ENCODE assay signal across 11 mouse cellular contexts in genomic region chr11:116603339-116603738, GRCm38 (mm10). TPM values are rescaled to one million over a fixed set of nuclear protein-coding genes. Genes with fewer than 3 reads are reported as not detected.
DNase-seq lines count a peak whose midpoint lies in the region; ATAC-seq and TF ChIP-seq lines count a peak whose summit lies in the region.
"Had no signal": no experiment of that assay in that cellular context is flagged by ENCODE, and none has a peak within 500 bp of the region (broad histone marks: within the 10 kb centered on the region; RNA-seq: fewer than 3 reads in every experiment).

No protein-coding gene starts in this region.

- peak; percentile 70 for TF ChIP-seq CTCF in lung, adult 2 months (IDR thresholded peaks at IDR 0.05; ENCODE audit: insufficient read depth, low read length)
- peak; percentile 59; the same call in 1 of the 2 replicates for TF ChIP-seq CTCF in spleen, adult 2 months (IDR thresholded peaks at IDR 0.05; ENCODE audit: extremely low read depth, insufficient read depth, insufficient read length, insufficient replicate concordance)

- H3K36me3 ChIP-seq in spleen, adult 2 months (ENCODE audit: control insufficient read depth, insufficient read depth, low read length) = peaks cover 56% of the 10 kb centered on the region

- no peaks in the 10 kb centered on the region for H3K27me3 ChIP-seq in spleen, adult 2 months (ENCODE audit: control insufficient read depth, insufficient read depth, low read length)
- H3K27me3 ChIP-seq: embryonic facial prominence, embryonic 13.5 days had no signal

- no peak for TF ChIP-seq POLR2A in lung, adult 2 months (IDR thresholded peaks at IDR 0.05; ENCODE audit: borderline replicate concordance, extremely low read depth, low read depth, low read length)
- TF ChIP-seq POLR2A in spleen, adult 2 months (IDR thresholded peaks at IDR 0.05; ENCODE audit: low read depth, low read length) = no peak

- H3K27ac ChIP-seq in spleen, adult 2 months (ENCODE audit: insufficient read depth, low read length) = no peak overlapping the region
- H3K27ac ChIP-seq: embryonic facial prominence, embryonic 13.5 days had no signal

- 91% methylated on average over 10 of the region's 10 CpGs for WGBS in lung, adult 2 months
- 97% methylated on average over 10 of the region's 10 CpGs for WGBS in spleen, adult 2 months

- peak; percentile 51 for ATAC-seq in granulocyte monocyte progenitor cell, adult 5-6 weeks (replicated peaks; ENCODE audit: poor library complexity, severe bottlenecking)

- no peak overlapping the region for H3K4me3 ChIP-seq in lung, adult 2 months (replicated peaks; ENCODE audit: extremely low read depth, low read depth, low read length)
- no peak overlapping the region for H3K4me3 ChIP-seq in spleen, adult 2 months (ENCODE audit: extremely low read depth, insufficient read depth, insufficient read length)
- H3K4me3 ChIP-seq: embryonic facial prominence, embryonic 13.5 days had no signal

- no peaks in the 10 kb centered on the region for H3K4me1 ChIP-seq in lung, adult 2 months (ENCODE audit: control insufficient read depth, insufficient read depth, low read length)
- H3K4me1 ChIP-seq in spleen, adult 2 months (ENCODE audit: control insufficient read depth, insufficient read depth, insufficient read length) = peaks cover 17% of the 10 kb centered on the region
- H3K4me1 ChIP-seq: embryonic facial prominence, embryonic 13.5 days had no signal

- DNase-seq in cerebellum, postnatal 10 days = peak; percentile 61 to 67
- DNase-seq in cerebellum, adult 11 months = no peak
- DNase-seq in lung, adult 2 months = peak; percentile 55
- no peak for DNase-seq in lung, postnatal 25 days (ENCODE audit: low spot score)
- peak in 1 of 2 experiments; percentile 47 for DNase-seq in spleen, adult 2 months (ENCODE audit: low read depth in 1 of 2, low spot score in 2 of 2)
- DNase-seq in cerebellum, adult 9-10 months = no peak
- DNase-seq in layer of hippocampus, adult 18-20 months (ENCODE audit: low spot score in 2 of 2) = no peak

RNA-seq across cellular contexts. Expression of gene Aanat, which starts 17.1 kb away (rescaled TPM):
- polyA plus RNA-seq in lung, adult 2 months (2012; rRNA removed) = 0.15 TPM in 1 of 2 replicates, not detected in the other
- not detected in 2 replicates for total RNA-seq in granulocyte monocyte progenitor cell, adult 5-6 weeks (2014; fragmentation: Nextera tagmentation)
- total RNA-seq in granulocyte monocyte progenitor cell, adult 5-6 weeks (2017) = not detected in 2 replicates
- not detected in 2 replicates for polyA plus RNA-seq in spleen, adult 2 months (2012; rRNA removed)
- 1 to 10 TPM in 1 of 2 experiments, under 1 TPM in 1; 0.33 to 1.1 TPM for total RNA-seq in layer of hippocampus, adult 18-20 months (2021)
- total RNA-seq: heart, postnatal 14 days had no signal
- polyA plus RNA-seq: embryonic facial prominence, embryonic 13.5 days; lung, embryonic 16.5 days had no signal

RNA-seq across cellular contexts. Expression of gene Ube2o, which starts 22.1 kb away (rescaled TPM):
- polyA plus RNA-seq in lung, adult 2 months (2012; rRNA removed) = 18.3 and 18.8 TPM in 2 replicates
- total RNA-seq in granulocyte monocyte progenitor cell, adult 5-6 weeks (2014; fragmentation: Nextera tagmentation) = 5.2 and 6.8 TPM in 2 replicates
- total RNA-seq in granulocyte monocyte progenitor cell, adult 5-6 weeks (2017) = 5.4 and 6.6 TPM in 2 replicates
- 42.3 and 77.3 TPM in 2 replicates for polyA plus RNA-seq in spleen, adult 2 months (2012; rRNA removed)
- 100 to 1,000 TPM in 1 of 2 experiments, 10 to 100 TPM in 1; 99.4 to 104 TPM for total RNA-seq in layer of hippocampus, adult 18-20 months (2021)

RNA-seq across cellular contexts. Expression of gene Rhbdf2, which starts 23.5 kb away (rescaled TPM):
- polyA plus RNA-seq in lung, adult 2 months (2012; rRNA removed) = 82.2 and 87.8 TPM in 2 replicates
- 7.3 and 8.6 TPM in 2 replicates for total RNA-seq in granulocyte monocyte progenitor cell, adult 5-6 weeks (2014; fragmentation: Nextera tagmentation)
- total RNA-seq in granulocyte monocyte progenitor cell, adult 5-6 weeks (2017) = 2.9 TPM in 2 replicates
- polyA plus RNA-seq in spleen, adult 2 months (2012; rRNA removed) = 84.5 and 91.2 TPM in 2 replicates
- total RNA-seq in layer of hippocampus, adult 18-20 months (2021) = 1 to 10 TPM; 1.1 to 1.3 TPM

RNA-seq across cellular contexts. Expression of gene Prcd, which starts 50.0 kb away (rescaled TPM):
- polyA plus RNA-seq in lung, adult 2 months (2012; rRNA removed) = 2.8 and 5.6 TPM in 2 replicates
- not detected in 2 replicates for total RNA-seq in granulocyte monocyte progenitor cell, adult 5-6 weeks (2014; fragmentation: Nextera tagmentation)
- not detected in 2 replicates for total RNA-seq in granulocyte monocyte progenitor cell, adult 5-6 weeks (2017)
- 0.35 and 0.72 TPM in 2 replicates for polyA plus RNA-seq in spleen, adult 2 months (2012; rRNA removed)
- total RNA-seq in layer of hippocampus, adult 18-20 months (2021) = 1 to 10 TPM; 5.6 to 5.8 TPM

RNA-seq across cellular contexts. Expression of gene Cygb, which starts 50.8 kb away (rescaled TPM):
- polyA plus RNA-seq in lung, adult 2 months (2012; rRNA removed) = 33.6 and 41.2 TPM in 2 replicates
- not detected in 2 replicates for total RNA-seq in granulocyte monocyte progenitor cell, adult 5-6 weeks (2014; fragmentation: Nextera tagmentation)
- total RNA-seq in granulocyte monocyte progenitor cell, adult 5-6 weeks (2017) = not detected in 2 replicates
- 10.0 and 14.2 TPM in 2 replicates for polyA plus RNA-seq in spleen, adult 2 months (2012; rRNA removed)
- total RNA-seq in layer of hippocampus, adult 18-20 months (2021) = 10 to 100 TPM; 71.3 to 80.7 TPM

Comparison
In these comparisons a context has a peak if more than half of its experiments do, and no peak if none do; other contexts are left out.
1. DNase-seq: peak in cerebellum, postnatal 10 days (2 of 2) and lung, adult 2 months (single experiment); none in cerebellum, adult 11 months (single experiment), lung, postnatal 25 days (single experiment), cerebellum, adult 9-10 months (single experiment) and layer of hippocampus, adult 18-20 months (0 of 2).
2. RNA of gene Ube2o, which starts 22.1 kb away (total RNA-seq): 99.4 to 104 TPM in layer of hippocampus, adult 18-20 months; 5.2 to 6.8 TPM in granulocyte monocyte progenitor cell, adult 5-6 weeks; every median in the first group is over 10 times any median in the second.